Mouse (Mus musculus) urinary bladder, adult 2 months (tissue): ENCODE results near the gene Ccl1. TPM values are rescaled to one million over a fixed set of nuclear protein-coding genes. Genes with fewer than 3 reads are reported as not detected.

Experiments
- polyA plus RNA-seq: library from polyadenylated mRNA; depleted of rRNA; stranded (reverse); fragments of >200 nt; gene quantifications from 2 replicates; pipeline ENCODE4 v1.2.3, GENCODE M21; 2012; rRNA removed

The Ccl1 gene
- polyA plus RNA-seq, 1 experiment: 0.15 TPM

Other genes starting within 250 kb of the Ccl1 start
- gene Ccl11, start 247.9 kb downstream of the Ccl1 start, polyA plus RNA-seq: 29.1 and 31.1 TPM in 2 replicates
- gene Ccl12, start 203.8 kb downstream of the Ccl1 start, polyA plus RNA-seq: 14.1 and 21.5 TPM in 2 replicates
- 42.3 and 62.3 TPM in 2 replicates for gene Ccl8, start 190.5 kb downstream of the Ccl1 start, polyA plus RNA-seq
- gene Tmem132e, start 83.2 kb upstream of the Ccl1 start, polyA plus RNA-seq: 1.8 TPM in 2 replicates